Mouse (Mus musculus): ENCODE measurements around the gene Ttll11.
A peak's percentile ranks its signal among the peaks of the same experiment; 100 is the strongest.

The Ttll11 gene

GRCm38 (mm10) chr2:35979644-35980021 lies at the start of gene Ttll11:
TSS of gene Ttll11 (minus strand) at chr2:35979913.
- peak; percentile 97 for DNase-seq (ENCODE audit: low spot score)

GRCm38 (mm10) chr2:36023291-36023690 lies 43.6 kb upstream of the Ttll11 start:
- no peak for DNase-seq (ENCODE audit: low spot score)

GRCm38 (mm10) chr2:36021385-36022159 lies 41.9 kb upstream of the Ttll11 start:
- DNase-seq (ENCODE audit: low spot score), result peak; percentile 91

- no peak for DNase-seq (ENCODE audit: low spot score)
Measured at GRCm38 (mm10) chr2:36013010-36013409, 33.3 kb upstream of the Ttll11 start.

- no peak for DNase-seq (ENCODE audit: low spot score)
Measured at GRCm38 (mm10) chr2:36011331-36011825, 31.7 kb upstream of the Ttll11 start.

- no peak for DNase-seq (ENCODE audit: low spot score)
Measured at GRCm38 (mm10) chr2:36010579-36010978, 30.9 kb upstream of the Ttll11 start.

GRCm38 (mm10) chr2:36009386-36009785 lies 29.7 kb upstream of the Ttll11 start:
- DNase-seq (ENCODE audit: low spot score), result peak; percentile 84

GRCm38 (mm10) chr2:36008071-36008470 lies 28.4 kb upstream of the Ttll11 start:
- DNase-seq (ENCODE audit: low spot score), result peak; percentile 79

GRCm38 (mm10) chr2:36002188-36002587 lies 22.5 kb upstream of the Ttll11 start:
- DNase-seq (ENCODE audit: low spot score), result no peak

GRCm38 (mm10) chr2:36000390-36000789 lies 20.7 kb upstream of the Ttll11 start:
- no peak for DNase-seq (ENCODE audit: low spot score)

GRCm38 (mm10) chr2:35999212-35999611 lies 19.5 kb upstream of the Ttll11 start:
- no peak for DNase-seq (ENCODE audit: low spot score)

- DNase-seq (ENCODE audit: low spot score), result no peak
Measured at GRCm38 (mm10) chr2:35998416-35998815, 18.7 kb upstream of the Ttll11 start.

- DNase-seq (ENCODE audit: low spot score), result no peak
Measured at GRCm38 (mm10) chr2:35996753-35997152, 17.0 kb upstream of the Ttll11 start.

- no peak for DNase-seq (ENCODE audit: low spot score)
Measured at GRCm38 (mm10) chr2:35994303-35994702, 14.6 kb upstream of the Ttll11 start.

- DNase-seq (ENCODE audit: low spot score), result no peak
Measured at GRCm38 (mm10) chr2:35993481-35993880, 13.8 kb upstream of the Ttll11 start.

- DNase-seq (ENCODE audit: low spot score), result no peak
Measured at GRCm38 (mm10) chr2:35992259-35992658, 12.5 kb upstream of the Ttll11 start.

- DNase-seq (ENCODE audit: low spot score), result peak; percentile 87
Measured at GRCm38 (mm10) chr2:35983869-35984268, 4.2 kb upstream of the Ttll11 start.

GRCm38 (mm10) chr2:35981872-35982271 lies 2.2 kb upstream of the Ttll11 start:
- DNase-seq (ENCODE audit: low spot score), result no peak

- peak; percentile 48 for DNase-seq (ENCODE audit: low spot score)
Measured at GRCm38 (mm10) chr2:35978941-35979643, 621 bp downstream of the Ttll11 start.

- DNase-seq (ENCODE audit: low spot score), result peak; percentile 35
Measured at GRCm38 (mm10) chr2:35978276-35978933, 1.3 kb downstream of the Ttll11 start.

- DNase-seq (ENCODE audit: low spot score), result no peak
Measured at GRCm38 (mm10) chr2:35977749-35978148, 2.0 kb downstream of the Ttll11 start.

GRCm38 (mm10) chr2:35972259-35973001 lies 7.3 kb downstream of the Ttll11 start:
- DNase-seq (ENCODE audit: low spot score), result no peak
